Comparison of ENCODE assay signal across 16 mouse cellular contexts in genomic region chr17:85508386-85508785, GRCm38 (mm10).
"Had no signal": no experiment of that assay in that cellular context is flagged by ENCODE, and none has a peak within 500 bp of the region (broad histone marks: within the 10 kb centered on the region; RNA-seq: fewer than 3 reads in every experiment).

No protein-coding gene starts in this region.

- H3K9me3 ChIP-seq: neural tube, embryonic 13.5 days; stomach, embryonic 15.5 days had no signal

- H3K4me3 ChIP-seq: neural tube, embryonic 13.5 days; neural tube, embryonic 15.5 days; stomach, embryonic 15.5 days had no signal

- H3K27ac ChIP-seq: neural tube, embryonic 13.5 days; neural tube, embryonic 15.5 days; stomach, embryonic 15.5 days; stomach, postnatal 0 days had no signal

- H3K4me2 ChIP-seq: neural tube, embryonic 13.5 days; neural tube, embryonic 15.5 days; stomach, embryonic 15.5 days had no signal

- H3K27me3 ChIP-seq: neural tube, embryonic 13.5 days; neural tube, embryonic 15.5 days; stomach, embryonic 15.5 days had no signal

- DNase-seq: retina, postnatal 1 day; right cerebral cortex, adult 18-20 months; right cerebral cortex, postnatal 14 days; right cerebral cortex, postnatal 25 days; right cerebral cortex, postnatal 4 days; spleen, adult 18-20 months; thymus, adult 18-20 months; thymus, adult 2 months; thymus, postnatal 14 days; thymus, postnatal 25 days; thymus, postnatal 36 days; thymus, postnatal 4 days had no signal

- H3K4me1 ChIP-seq: neural tube, embryonic 13.5 days; neural tube, embryonic 15.5 days; stomach, embryonic 15.5 days had no signal

- H3K9ac ChIP-seq: neural tube, embryonic 13.5 days; neural tube, embryonic 15.5 days; stomach, embryonic 15.5 days had no signal

- H3K36me3 ChIP-seq: neural tube, embryonic 13.5 days; neural tube, embryonic 15.5 days; stomach, embryonic 15.5 days had no signal
